Mouse (Mus musculus): ENCODE data around the gene 9030025P20Rik. TPM values are rescaled to one million over a fixed set of nuclear protein-coding genes. Genes with fewer than 3 reads are reported as not detected.
"Not testable (repeated sequence)": the region's sequence is repeated elsewhere in the genome, so short reads cannot be mapped to it uniquely, and the experiment has no call there.

9030025P20Rik gene
- polyA plus RNA-seq (2017; shearing (Covaris generic)), result 10 to 100 TPM; 43.4 to 66.1 TPM

DNA sequence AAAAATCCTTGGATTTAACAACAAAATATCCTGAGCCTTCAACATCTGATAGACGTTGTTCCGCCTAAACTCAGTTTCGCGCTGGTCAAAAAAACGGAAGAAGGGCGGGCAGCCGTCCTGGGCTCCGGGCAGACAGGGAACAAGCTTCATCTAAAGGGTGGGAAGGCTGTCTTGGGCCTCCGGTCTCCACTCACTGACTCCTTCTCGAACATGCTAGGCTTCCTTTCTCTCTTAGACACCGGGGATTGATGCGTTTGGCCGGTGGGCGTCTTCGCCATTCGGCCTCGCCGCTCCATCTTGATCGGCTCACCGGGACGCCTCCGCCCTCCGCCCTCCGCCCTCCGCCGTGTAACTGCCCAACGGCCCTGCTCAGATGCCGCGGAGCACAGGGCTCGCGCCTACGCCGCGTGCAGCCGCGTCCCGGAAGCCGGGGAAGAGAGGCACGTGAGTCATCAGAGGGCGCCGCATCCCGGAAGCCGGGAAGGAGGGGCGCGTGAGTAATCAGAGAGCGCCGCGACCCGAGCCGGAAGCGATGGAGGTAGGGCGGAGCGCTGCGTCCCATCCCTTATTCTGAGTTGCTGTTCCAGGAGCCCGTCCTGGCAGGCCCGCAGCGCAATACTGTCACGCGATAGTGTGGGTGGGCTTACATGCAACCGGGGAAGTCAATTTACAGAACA is at the start of gene 9030025P20Rik, which contains the start of gene Gm3417:
Gene 9030025P20Rik (plus strand): TSS at position 107 of the 677 bp plus-strand sequence.
Gene Gm3417 (minus strand): TSS at position 429 of the 677 bp plus-strand sequence.
- peak; percentile 95 for ATAC-seq

DNA sequence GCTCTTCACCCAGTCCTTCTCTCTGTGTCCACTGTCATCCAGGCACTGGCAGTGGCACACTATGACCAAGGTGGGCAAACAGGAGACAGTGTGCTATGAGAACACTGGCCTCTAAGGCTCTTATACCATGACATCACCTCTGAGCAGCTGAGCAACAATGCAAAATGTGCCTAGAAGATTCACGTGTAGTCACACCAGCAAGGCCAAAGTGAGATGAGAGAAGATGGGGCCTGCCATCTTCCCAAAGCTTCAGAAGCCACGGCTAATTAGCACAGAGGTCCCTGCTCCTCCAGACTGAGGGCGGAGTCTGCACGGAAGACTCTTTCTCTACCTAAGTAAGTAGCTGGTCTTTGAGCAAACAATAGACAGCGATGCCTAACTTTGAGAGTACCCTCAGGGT is 49.6 kb upstream of the 9030025P20Rik start:
- no peak for ATAC-seq

DNA sequence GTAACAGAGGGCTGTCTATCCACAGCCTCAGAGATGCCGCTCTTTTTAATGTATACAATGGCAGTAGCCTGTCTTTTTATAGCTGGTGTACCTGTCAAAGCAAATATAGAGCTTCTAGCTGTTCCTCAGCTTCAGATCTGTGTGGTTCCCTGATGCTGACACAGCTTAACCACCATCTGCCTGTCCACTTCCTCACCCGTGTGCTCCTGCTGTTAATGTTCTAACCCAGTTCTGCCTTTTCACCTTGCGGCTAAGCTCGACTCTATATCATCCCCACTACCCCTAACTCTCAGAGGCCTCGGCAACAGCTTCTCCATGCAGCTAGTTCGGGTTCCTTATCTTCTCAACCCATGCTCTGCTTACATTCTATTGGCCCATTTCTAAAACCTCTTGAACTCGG is 47.6 kb upstream of the 9030025P20Rik start:
- ATAC-seq, result no peak

DNA sequence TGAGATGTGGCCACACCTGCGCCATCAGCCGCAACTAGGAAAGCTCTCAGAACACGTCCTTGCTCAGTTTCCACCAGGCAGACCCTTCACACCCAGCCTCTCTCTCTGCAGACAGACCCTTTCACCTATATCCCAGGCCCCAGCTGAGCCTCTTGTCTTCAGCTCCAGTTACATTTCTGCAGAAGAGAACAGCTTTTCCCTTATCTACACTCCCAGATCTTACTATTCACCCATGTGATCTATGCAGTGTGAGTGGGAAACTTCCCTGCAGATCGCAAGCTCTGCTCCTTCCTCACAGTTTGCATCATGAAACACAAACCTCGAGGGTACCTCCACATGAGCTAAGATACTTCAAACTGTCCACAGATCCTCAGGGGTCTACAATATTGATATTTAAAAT is 46.8 kb upstream of the 9030025P20Rik start:
- no peak for ATAC-seq

DNA sequence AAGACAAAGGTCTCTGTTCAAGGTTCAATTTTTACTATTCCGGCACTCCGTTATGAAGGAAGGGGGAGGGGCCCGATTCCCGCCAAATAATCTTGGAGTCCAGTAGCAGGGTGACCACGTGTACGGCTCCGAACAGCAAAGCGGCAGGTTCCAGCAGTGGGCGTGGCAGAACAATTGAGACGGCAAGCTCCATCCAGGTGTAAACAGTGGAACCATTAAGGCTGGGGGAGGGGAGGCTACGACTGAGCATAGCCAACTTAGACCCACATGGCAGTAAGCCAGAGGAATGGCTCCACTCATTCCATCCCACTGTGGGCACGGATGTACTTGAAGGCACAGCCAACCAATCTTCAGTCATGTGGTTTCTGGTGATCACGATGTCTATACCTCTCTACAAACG is 43.0 kb upstream of the 9030025P20Rik start:
- not testable (repeated sequence) for ATAC-seq

DNA sequence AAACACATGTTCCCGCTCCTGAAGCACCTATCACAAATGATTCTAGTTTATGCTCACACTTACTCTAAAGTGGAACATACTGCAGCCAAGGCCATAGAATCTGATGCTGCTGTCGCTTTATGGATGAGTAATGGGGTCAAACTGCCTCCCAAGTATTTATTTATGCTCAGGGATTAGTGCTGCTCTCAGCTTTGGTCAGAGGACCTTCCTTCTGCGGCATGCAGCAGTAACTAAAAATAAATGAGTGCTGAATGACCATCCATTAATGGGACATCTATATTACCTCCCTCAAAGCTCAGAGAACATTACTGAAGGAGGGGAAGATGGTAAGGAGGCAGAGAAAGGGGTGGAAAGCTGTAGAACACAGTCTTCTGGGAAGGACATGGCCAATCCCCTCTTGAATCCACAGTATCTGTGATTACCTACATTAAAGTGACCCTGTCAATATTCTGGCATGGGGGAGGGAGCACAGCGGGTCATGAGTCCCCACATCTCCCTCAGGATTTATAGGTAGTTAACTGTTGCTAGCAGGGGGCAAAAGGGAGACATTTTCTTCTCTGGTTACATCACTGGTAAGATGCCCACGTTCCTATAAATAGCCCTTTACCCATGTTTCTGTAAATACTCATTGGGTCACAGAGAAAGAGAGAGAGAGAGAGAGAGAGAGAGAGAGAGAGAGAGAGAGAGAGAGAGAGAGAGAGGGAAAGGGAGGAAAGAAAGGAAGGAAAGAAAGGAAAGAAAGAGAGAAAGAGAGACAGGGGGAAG is 42.2 kb upstream of the 9030025P20Rik start:
- ATAC-seq, result no peak

DNA sequence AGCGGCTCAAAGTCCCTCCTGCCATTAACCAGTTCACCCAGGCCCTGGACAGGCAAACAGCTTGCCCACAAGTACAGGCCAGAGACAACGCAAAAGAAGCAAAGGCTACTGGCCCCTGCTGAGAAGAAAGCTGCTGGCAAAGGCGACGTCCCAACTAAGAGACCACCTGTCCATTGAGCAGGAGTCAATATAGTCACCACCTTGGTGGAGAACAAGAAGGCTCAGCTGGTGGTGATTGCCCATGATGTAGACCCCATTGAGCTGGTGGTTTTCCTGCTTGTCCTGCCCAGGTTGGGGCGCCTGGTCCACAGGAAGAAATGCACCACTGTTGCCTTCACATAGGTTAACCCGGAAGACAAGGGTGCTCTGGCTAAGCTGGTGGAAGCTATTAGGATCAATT is 36.1 kb upstream of the 9030025P20Rik start:
- ATAC-seq, result not testable (repeated sequence)

DNA sequence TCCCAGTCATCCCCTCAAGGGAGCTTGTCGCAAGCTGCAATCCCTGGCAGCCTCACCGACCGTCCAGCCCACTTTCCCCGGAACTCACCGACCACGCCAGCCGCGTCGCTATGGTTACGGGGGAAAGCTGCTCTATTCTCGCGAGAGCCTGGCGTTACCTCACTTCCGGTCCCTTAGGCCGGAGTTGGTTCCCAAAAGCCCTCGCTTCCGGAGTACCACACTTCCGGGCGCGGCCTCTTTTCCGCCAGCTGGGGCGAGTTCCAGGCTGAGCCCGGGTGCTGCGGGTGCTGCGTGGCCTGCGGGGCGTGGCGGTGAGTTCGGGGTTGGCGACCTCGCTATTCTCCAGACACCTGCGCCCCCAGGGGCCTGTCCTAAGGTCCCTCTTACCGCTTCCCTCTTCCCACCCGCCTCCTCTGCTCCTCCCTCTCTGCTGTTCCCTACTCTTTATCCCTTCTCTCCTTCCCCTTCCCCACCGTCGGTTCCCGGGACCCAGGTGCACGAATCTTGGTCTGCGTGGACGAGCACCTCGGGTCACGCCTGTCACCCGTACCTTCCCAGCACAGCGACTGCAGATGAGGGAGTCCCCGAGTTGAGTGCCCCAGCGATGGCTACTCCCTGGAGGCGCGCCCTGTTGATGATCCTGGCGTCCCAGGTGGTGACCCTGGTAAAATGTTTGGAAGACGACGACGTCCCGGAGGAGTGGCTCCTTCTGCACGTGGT is 35.1 kb upstream of the 9030025P20Rik start, which contains the start of the genes Wdr27 and 1600012H06Rik:
Gene Wdr27 (minus strand): TSS at position 150 of the 720 bp plus-strand sequence.
Gene 1600012H06Rik (plus strand): TSS at position 176 of the 720 bp plus-strand sequence.
- ATAC-seq, result peak; percentile 99

DNA sequence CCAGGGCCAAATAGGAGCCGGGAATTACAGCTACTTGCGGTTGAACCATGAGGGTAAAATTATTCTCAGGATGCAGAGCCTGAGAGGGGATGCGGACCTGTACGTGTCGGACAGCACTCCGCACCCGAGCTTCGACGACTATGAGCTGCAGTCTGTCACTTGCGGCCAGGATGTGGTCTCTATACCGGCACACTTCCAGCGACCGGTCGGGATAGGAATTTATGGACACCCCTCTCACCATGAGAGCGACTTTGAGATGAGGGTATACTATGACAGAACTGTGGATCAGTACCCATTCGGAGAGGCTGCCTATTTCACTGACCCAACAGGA is 34.6 kb upstream of the 9030025P20Rik start:
- ATAC-seq, result no peak

DNA sequence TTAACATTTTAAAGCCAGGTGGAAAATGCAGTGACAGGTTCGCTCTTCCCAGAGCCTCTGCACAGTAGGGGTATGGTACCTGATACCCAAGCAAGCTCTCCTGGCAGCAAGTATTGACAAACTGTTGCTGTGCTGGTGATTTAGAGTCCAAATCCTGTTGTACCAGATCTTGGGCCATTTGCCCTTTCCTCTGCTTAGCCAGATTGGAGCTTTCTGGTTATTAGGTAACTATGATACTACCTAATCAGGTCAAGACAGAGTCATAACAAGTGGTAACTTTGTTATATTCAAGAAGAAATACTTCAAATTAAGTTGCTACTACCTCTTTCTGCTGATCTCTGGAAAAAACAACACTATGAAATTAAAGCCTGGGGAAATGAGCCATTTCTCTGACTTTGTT is 33.7 kb upstream of the 9030025P20Rik start:
- no peak for ATAC-seq

DNA sequence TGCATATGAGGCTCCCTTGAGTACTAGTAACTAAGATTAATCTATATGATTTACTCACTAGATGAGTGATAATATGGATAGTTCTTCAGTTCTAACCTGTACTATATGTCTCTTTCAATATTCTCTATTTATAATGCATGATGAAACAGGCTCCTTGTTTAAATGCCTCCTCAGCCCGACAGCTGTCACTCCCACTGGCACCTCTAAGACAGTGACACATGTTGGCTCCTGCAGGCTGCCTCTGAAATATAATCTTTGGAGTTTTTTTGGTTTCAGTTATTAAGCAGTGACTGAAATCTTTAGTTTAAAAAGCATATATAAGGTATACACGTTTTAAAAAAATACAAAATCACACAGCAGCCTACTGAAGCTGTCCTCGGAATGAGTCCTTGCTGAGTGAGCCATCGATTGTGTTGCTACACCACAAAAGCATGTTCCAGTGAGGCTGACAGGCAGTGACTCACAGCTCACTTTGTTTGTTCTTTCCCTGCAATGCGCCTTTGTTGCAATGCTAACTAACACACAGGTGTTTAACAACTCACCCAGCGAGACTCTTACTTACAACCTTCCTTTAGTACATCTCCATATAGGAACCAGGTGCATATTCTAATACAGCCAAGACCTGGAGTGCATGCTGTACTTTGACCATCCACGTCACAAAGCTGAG is 29.0 kb upstream of the 9030025P20Rik start:
- no peak for ATAC-seq

DNA sequence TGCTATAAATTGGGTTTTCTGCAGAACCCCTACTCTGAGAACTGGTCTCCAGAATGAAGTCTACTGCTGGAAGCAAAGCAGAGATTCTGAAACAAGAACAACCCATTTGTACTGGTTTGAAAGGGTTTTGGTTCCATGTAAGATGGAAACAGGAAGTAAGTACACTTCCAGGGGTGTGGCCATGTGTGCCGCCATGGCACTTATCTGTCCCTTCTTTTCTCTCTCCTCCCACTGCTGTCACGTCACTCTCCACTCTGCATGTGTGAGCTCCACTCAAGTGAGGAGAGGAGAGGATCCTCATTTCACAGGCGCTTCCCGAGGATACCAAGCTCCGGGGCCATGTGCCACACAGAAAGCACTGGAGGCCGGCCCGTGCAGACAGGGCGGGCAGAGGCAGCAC is 24.8 kb upstream of the 9030025P20Rik start:
- no peak for ATAC-seq

DNA sequence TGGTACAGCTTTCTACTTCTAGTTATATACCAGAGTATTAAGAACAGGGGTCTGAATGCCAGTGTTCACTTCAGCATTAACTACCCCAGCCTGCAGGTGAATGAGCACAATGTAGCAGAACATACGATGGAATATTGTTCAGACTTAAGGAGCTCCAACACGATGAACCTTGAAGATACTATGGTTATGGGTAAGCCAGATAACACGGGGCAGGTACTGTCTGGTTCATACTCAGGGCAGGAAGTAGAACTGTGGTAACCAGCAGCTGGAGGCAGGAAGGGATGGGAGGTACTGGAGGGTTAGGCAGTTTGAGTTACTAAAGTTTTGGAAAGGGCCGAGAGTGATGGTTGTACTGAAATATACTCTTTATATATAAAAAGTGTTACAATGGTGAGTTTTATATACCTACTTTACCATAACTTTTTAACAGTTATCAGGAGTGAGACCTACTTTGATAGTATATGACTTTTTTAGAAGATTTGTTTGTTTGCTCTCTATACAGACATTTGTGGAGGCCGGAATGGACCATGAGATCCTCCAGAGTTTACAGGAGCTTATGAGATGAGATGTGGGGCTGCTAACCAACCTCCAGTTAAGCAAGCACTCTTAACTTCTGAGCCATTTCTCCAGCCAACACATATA is 19.5 kb upstream of the 9030025P20Rik start:
- ATAC-seq, result no peak

DNA sequence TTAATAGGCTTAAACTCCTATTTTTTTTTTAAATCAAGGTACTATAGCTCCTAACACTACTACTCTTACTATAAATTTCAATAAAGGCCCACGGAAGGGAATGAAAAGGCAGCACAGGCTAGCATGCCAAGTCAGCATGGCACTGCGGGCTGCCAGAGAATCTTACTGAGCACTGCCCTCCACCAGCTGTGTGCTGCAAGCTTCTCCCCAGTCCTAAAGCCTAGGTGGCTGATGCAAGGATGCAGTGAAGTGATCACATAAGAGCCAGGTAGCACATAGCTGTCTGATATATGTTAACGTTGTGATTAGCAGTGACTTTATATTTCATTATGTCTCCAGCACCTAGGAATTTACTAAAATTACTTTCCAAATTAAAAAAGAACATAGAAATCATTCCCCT is 18.3 kb upstream of the 9030025P20Rik start:
- no peak for ATAC-seq

DNA sequence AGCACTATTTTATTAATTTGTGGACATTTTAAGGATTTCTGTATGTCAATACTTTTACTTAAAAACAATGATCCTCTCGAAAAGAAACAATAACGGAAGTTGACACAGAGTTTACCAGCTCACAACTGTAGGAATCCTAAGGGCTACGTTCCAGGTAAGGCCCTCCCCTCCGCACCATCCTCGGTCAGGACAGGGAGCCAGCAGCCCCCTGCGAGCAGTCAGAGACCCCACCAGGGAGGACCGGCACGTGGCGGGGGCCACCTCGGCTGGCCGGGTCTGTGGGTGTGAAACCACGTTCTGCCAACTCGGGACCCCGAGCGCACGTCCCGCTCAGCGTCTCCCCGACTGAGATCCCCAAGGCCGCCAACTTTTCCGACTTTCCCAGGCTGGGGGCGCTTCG is 17.7 kb upstream of the 9030025P20Rik start:
- ATAC-seq, result peak; percentile 22

DNA sequence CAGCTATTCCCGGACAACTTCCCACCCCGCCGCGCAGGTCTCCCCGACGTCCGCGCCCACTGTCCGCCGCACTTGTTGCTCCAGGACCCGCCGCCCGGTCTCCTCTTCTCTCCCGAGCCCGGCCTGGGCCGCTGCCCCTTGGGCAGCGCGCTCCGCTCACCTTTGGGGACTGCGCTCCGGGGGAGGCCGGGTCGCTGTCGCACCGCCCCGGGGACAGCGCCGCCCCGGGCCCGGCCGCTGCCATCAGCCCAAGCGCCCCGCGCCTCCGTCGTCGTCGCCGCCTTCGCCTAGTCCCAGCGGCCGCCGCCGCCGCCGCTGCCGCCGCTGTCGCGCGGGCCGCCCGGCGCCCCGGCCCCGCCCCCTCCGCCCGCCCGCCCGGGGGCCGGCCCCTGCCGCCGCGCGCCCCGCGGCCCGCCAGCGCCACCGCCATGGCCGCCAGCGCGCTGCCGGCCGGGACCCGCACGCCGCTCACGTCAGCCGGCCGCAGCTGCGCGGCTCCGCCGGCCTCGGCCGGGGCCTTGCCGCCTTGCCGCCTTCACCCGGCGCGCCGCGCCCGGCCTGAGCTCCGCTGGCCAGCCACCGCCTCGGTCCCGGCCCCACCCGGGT is 17.2 kb upstream of the 9030025P20Rik start, which contains the start of gene Phf10:
Gene Phf10 (minus strand): TSS at position 323 of the 606 bp plus-strand sequence.
- ATAC-seq, result peak; percentile 61

DNA sequence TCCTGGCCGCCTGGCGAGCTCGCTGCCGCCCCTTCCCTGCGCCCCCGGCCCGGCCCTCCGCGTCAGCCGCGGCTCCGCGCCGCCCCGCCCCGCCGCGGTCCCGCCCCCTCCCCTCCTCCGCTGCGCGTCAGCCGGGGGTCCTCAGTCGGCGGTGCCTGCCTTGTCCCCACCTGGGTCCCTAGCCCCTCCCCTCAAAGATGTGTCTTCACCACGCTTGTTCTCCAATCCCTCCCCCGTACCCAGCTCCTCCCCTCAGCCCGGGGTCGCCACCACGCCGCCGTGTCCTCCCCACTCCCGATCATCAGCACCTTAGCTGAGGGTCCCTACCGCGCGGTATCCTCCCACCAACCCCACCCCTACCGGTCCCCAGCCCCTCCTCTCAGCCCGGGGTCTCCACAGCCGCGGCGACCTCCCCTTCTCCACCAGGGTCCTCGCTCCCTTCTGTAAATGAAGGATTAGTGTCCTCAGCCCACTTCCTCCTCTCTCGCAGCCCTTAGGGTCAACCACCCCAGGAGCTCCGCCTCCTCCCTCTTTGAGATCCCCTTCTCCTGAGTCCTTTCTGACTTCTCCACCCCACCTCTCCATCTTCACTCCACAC is 16.6 kb upstream of the 9030025P20Rik start:
- ATAC-seq, result peak; percentile 62

DNA sequence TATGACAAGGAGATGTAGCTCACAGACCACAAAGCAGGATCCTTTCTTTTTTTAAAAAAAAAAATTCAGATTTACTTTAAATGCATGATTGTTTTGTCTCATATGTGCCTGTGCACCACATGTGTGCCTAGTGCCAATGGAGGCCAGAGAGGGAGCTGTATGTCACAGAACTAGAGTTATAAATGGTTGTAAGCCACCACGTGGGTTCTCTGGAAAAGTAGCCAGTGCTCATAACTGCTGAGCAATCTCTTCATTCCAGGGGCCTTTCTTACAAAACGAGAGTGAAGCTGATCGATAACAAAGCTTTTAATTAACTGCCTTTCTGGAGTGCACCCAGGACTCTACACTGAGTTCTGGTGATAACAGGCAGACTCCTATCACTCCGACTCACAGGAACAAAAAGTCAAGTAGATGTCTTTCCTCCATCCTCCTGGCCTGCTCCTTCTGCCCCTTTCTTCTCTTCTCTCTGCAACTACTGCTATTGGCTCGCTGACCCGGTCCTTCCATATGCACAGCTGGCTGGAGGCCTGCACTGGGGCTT is 9.8 kb upstream of the 9030025P20Rik start:
- ATAC-seq, result not testable (repeated sequence)

DNA sequence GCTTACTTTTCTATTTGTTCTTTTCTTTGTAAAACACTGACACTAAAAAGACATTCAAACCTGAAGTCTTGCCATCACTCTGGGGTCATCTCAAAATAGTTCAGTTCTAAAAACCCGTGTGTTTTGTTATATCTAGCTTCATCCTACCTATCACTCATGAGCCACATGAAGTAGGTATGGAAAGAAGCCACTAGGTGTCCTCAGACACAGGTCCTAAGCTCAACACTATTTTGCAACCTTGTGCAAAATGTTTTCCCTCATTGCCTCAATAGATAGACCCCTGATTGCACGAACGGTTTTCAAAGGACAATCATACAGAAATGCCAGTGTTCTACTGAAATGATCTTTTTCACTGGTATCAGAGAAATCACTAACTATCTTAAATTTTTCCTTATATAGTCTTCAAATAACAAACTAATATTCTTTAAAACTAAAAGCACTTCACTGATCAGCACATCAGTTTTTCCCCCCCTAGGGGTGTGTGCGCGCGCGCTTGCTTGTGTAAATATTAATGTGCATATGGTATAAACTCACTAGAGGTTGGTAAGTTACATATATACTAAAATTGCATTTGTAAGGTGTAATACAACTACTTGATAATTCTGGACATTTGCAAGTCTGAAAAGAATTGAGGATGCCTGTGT is 428 bp upstream of the 9030025P20Rik start:
- peak; percentile 67 for ATAC-seq

DNA sequence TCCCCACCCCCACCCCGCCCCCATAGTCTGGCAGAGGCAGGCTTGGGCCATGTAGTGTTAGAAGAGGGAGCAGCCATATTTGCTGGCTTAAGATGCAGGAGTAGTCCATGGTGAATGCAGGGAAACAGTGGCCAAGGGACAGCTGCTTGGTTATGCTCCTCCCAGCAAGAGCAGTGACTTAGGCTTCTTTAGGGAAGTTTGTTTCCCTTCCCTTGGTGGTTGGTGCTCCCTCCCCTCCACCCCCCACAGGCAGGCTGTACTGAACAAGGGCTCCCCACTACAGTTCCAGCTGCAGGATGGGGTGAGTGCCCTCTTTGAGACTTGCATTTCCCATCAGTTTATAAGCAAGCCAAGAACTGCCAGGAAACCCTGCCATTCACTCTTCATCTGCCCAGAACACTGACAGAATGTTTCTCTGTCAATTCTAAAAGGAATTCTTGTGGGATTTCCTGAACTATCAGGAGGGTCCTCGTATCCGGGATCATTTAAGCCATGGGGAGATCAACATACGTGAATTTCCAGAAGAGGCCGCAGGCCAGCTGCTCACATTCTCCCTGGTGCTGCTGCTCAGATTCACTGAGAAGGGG is 11.9 kb downstream of the 9030025P20Rik start:
- not testable (repeated sequence) for ATAC-seq

All from activated CD4-positive, CD25-positive, alpha-beta regulatory T cell, adult 4 months (primary cell).